ENCODE assay signal across 9 mouse cellular contexts in the genomic region with DNA sequence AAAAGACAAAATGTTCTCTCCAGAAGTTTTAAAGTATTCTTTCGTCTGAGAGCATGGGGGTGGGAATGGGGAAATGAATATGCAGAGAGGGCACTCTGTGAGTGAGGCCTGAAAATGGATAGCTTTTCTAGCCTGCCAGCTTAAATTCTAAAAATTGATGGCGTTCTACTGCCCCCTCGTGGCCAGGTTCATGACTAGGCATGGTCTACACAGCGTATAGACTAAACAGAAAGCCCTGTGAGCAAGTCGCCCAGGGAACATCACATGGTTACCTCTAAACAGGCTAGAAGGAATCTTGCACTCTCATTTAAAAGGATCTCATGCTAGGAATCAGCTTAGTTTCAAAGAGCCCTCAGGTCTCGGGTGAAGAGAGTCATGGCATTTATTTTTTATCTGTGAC. TPM values are rescaled to one million over a fixed set of nuclear protein-coding genes. Genes with fewer than 3 reads are reported as not detected.
DNase-seq lines count a peak whose midpoint lies in the region; TF ChIP-seq lines count a peak whose summit lies in the region.
"Had no signal": no experiment of that assay in that cellular context is flagged by ENCODE, and none has a peak within 500 bp of the region (broad histone marks: within the 10 kb centered on the region; RNA-seq: fewer than 3 reads in every experiment).

No protein-coding gene starts in this region.

- no peak overlapping the region for H3K4me3 ChIP-seq in ES-Bruce4 (ENCODE audit: low read depth, low read length)
- no peak overlapping the region for H3K4me3 ChIP-seq in forebrain, embryonic 10.5 days
- no peak overlapping the region for H3K4me3 ChIP-seq in hindbrain, embryonic 10.5 days
- no peak overlapping the region for H3K4me3 ChIP-seq in layer of hippocampus, adult 2 months
- H3K4me3 ChIP-seq in lung, adult 2 months (replicated peaks; ENCODE audit: extremely low read depth, low read depth, low read length), result no peak overlapping the region
- H3K4me3 ChIP-seq: heart, embryonic 13.5 days had no signal

- no peak overlapping the region for H3K9ac ChIP-seq in ES-Bruce4 (ENCODE audit: low read depth, poor library complexity, severe bottlenecking)
- H3K9ac ChIP-seq: heart, embryonic 13.5 days had no signal

- no peaks in the 10 kb centered on the region for H3K36me3 ChIP-seq in ES-Bruce4 (ENCODE audit: control insufficient read depth, insufficient read depth, low read length, poor library complexity, severe bottlenecking)
- H3K36me3 ChIP-seq in forebrain, embryonic 10.5 days (replicated peaks), result no peaks in the 10 kb centered on the region
- H3K36me3 ChIP-seq in hindbrain, embryonic 10.5 days, result 0 out of 2 replicates have a peak, but pooled peaks cover 5% of the 10 kb centered on the region
- H3K36me3 ChIP-seq: heart, embryonic 13.5 days had no signal

- no peak for TF ChIP-seq POLR2A in ES-Bruce4 (IDR thresholded peaks at IDR 0.05; ENCODE audit: insufficient read depth, low read length)
- TF ChIP-seq POLR2A in lung, adult 2 months (IDR thresholded peaks at IDR 0.05; ENCODE audit: borderline replicate concordance, extremely low read depth, low read depth, low read length), result no peak

- H3K27ac ChIP-seq in ES-Bruce4 (ENCODE audit: insufficient read depth, low read length), result no peak overlapping the region
- no peak overlapping the region for H3K27ac ChIP-seq in forebrain, embryonic 10.5 days
- H3K27ac ChIP-seq in hindbrain, embryonic 10.5 days, result no peak overlapping the region
- H3K27ac ChIP-seq in layer of hippocampus, adult 2 months, result no peak overlapping the region
- H3K27ac ChIP-seq: heart, embryonic 13.5 days had no signal

- 10% methylated on average over 6 of the region's 6 CpGs for WGBS in forebrain, embryonic 10.5 days
- WGBS in hindbrain, embryonic 10.5 days, result 11% methylated on average over 6 of the region's 6 CpGs
- WGBS in lung, adult 2 months, result 8% methylated on average over 6 of the region's 6 CpGs

- H3K4me1 ChIP-seq in ES-Bruce4 (ENCODE audit: control insufficient read depth, insufficient read depth, low read length), result no peaks in the 10 kb centered on the region
- H3K4me1 ChIP-seq in forebrain, embryonic 10.5 days, result peaks cover 17% of the 10 kb centered on the region
- H3K4me1 ChIP-seq in hindbrain, embryonic 10.5 days (replicated peaks), result peaks cover 19% of the 10 kb centered on the region
- H3K4me1 ChIP-seq in lung, adult 2 months (ENCODE audit: control insufficient read depth, insufficient read depth, low read length), result no peaks in the 10 kb centered on the region

- H3K9me3 ChIP-seq in ES-Bruce4 (replicated peaks; ENCODE audit: control insufficient read depth, insufficient read depth, low read length, poor library complexity, severe bottlenecking), result no peaks in the 10 kb centered on the region
- H3K9me3 ChIP-seq in forebrain, embryonic 10.5 days, result no peaks in the 10 kb centered on the region
- H3K9me3 ChIP-seq in hindbrain, embryonic 10.5 days, result no peaks in the 10 kb centered on the region
- H3K9me3 ChIP-seq: heart, embryonic 13.5 days had no signal

- DNase-seq in c-Kit-negative CD71-positive TER-119-positive erythroid progenitor cells, embryonic 14.5 days (ENCODE audit: low read depth, low spot score), result peak; percentile 27
- peak; percentile 83 for DNase-seq in forebrain, embryonic 10.5 days (ENCODE audit: extremely low spot score, low spot score)
- peak; percentile 85 for DNase-seq in hindbrain, embryonic 10.5 days (ENCODE audit: low spot score)
- DNase-seq in layer of hippocampus, adult 2 months (ENCODE audit: low spot score in 2 of 2), result peak; percentile 75 to 89
- DNase-seq in lung, adult 2 months, result peak; percentile 69
- peak; percentile 71 for DNase-seq in ovary, postnatal 10 days (ENCODE audit: low spot score)
- peak; percentile 41 to 83 for DNase-seq in thymus, postnatal 10 days (ENCODE audit: low spot score in 2 of 2)

- peak; percentile 54 for TF ChIP-seq CTCF in ES-Bruce4 (IDR thresholded peaks at IDR 0.05; ENCODE audit: low read depth, low read length)
- peak; percentile 90 for TF ChIP-seq CTCF in layer of hippocampus, adult 2 months (conservative IDR thresholded peaks at IDR 0.05)
- peak; percentile 64 for TF ChIP-seq CTCF in lung, adult 2 months (IDR thresholded peaks at IDR 0.05; ENCODE audit: insufficient read depth, low read length)

- no peaks in the 10 kb centered on the region for H3K27me3 ChIP-seq in ES-Bruce4 (ENCODE audit: control insufficient read depth, insufficient read depth, low read length, poor library complexity, severe bottlenecking)
- no peaks in the 10 kb centered on the region for H3K27me3 ChIP-seq in forebrain, embryonic 10.5 days (ENCODE audit: poor library complexity, severe bottlenecking)
- H3K27me3 ChIP-seq in hindbrain, embryonic 10.5 days (ENCODE audit: insufficient read depth, poor library complexity, severe bottlenecking), result peaks cover 7% of the 10 kb centered on the region; the same call in 1 of the 2 replicates
- H3K27me3 ChIP-seq: heart, embryonic 13.5 days had no signal

- TF ChIP-seq EP300 in ES-Bruce4 (IDR thresholded peaks at IDR 0.05; ENCODE audit: insufficient read depth, low read depth, low read length), result no peak

RNA-seq across cellular contexts. Expression of a gene that starts 16.8 kb away (rescaled TPM):
- 2.2 and 2.4 TPM in 2 replicates for polyA plus RNA-seq in ES-Bruce4 (2011; ENCODE audit: insufficient read depth, insufficient read length, low read depth, missing spikeins)
- polyA plus RNA-seq in forebrain, embryonic 10.5 days (2016; fragmentation: Nextera tagmentation; extraction: Ambion mirVana), result 7.8 and 7.9 TPM in 2 replicates
- 7.3 and 8.1 TPM in 2 replicates for polyA plus RNA-seq in hindbrain, embryonic 10.5 days (2016; fragmentation: Nextera tagmentation; extraction: Ambion mirVana)
- total RNA-seq in layer of hippocampus, adult 2 months (2021), result 10 to 100 TPM; 13.9 to 14.9 TPM
- 0.02 and 0.03 TPM in 2 replicates for polyA plus RNA-seq in lung, adult 2 months (2012; rRNA removed)

RNA-seq across cellular contexts. Expression of a gene that starts 16.9 kb away (rescaled TPM):
- 16.3 and 20.3 TPM in 2 replicates for polyA plus RNA-seq in ES-Bruce4 (2011; ENCODE audit: insufficient read depth, insufficient read length, low read depth, missing spikeins)
- 20.4 and 22.9 TPM in 2 replicates for polyA plus RNA-seq in forebrain, embryonic 10.5 days (2016; fragmentation: Nextera tagmentation; extraction: Ambion mirVana)
- polyA plus RNA-seq in hindbrain, embryonic 10.5 days (2016; fragmentation: Nextera tagmentation; extraction: Ambion mirVana), result 15.8 and 17.8 TPM in 2 replicates
- total RNA-seq in layer of hippocampus, adult 2 months (2021), result 10 to 100 TPM; 13.0 to 14.2 TPM
- 1.1 and 2.2 TPM in 2 replicates for polyA plus RNA-seq in lung, adult 2 months (2012; rRNA removed)

RNA-seq across cellular contexts. Expression of a gene that starts 23.4 kb away (rescaled TPM):
- not detected in 2 replicates for polyA plus RNA-seq in ES-Bruce4 (2011; ENCODE audit: insufficient read depth, insufficient read length, low read depth, missing spikeins)
- polyA plus RNA-seq in forebrain, embryonic 10.5 days (2016; fragmentation: Nextera tagmentation; extraction: Ambion mirVana), result not detected in 2 replicates
- polyA plus RNA-seq in hindbrain, embryonic 10.5 days (2016; fragmentation: Nextera tagmentation; extraction: Ambion mirVana), result not detected in 2 replicates
- total RNA-seq in layer of hippocampus, adult 2 months (2021), result not detected
- polyA plus RNA-seq in lung, adult 2 months (2012; rRNA removed), result not detected in 2 replicates
- polyA plus RNA-seq: heart, embryonic 13.5 days had no signal

RNA-seq across cellular contexts. Expression of a gene that starts 28.6 kb away (rescaled TPM):
- polyA plus RNA-seq in ES-Bruce4 (2011; ENCODE audit: insufficient read depth, insufficient read length, low read depth, missing spikeins), result 1.7 TPM in 2 replicates
- 2.0 and 2.5 TPM in 2 replicates for polyA plus RNA-seq in forebrain, embryonic 10.5 days (2016; fragmentation: Nextera tagmentation; extraction: Ambion mirVana)
- 1.5 and 1.7 TPM in 2 replicates for polyA plus RNA-seq in hindbrain, embryonic 10.5 days (2016; fragmentation: Nextera tagmentation; extraction: Ambion mirVana)
- under 1 TPM; 0.74 to 0.79 TPM for total RNA-seq in layer of hippocampus, adult 2 months (2021)
- polyA plus RNA-seq in lung, adult 2 months (2012; rRNA removed), result not detected in 2 replicates

RNA-seq across cellular contexts. Expression of a gene that starts 28.7 kb away (rescaled TPM):
- 26.1 and 29.5 TPM in 2 replicates for polyA plus RNA-seq in ES-Bruce4 (2011; ENCODE audit: insufficient read depth, insufficient read length, low read depth, missing spikeins)
- 28.0 and 28.6 TPM in 2 replicates for polyA plus RNA-seq in forebrain, embryonic 10.5 days (2016; fragmentation: Nextera tagmentation; extraction: Ambion mirVana)
- polyA plus RNA-seq in hindbrain, embryonic 10.5 days (2016; fragmentation: Nextera tagmentation; extraction: Ambion mirVana), result 24.2 and 26.8 TPM in 2 replicates
- total RNA-seq in layer of hippocampus, adult 2 months (2021), result 10 to 100 TPM; 13.0 to 15.8 TPM
- 0.75 and 0.89 TPM in 2 replicates for polyA plus RNA-seq in lung, adult 2 months (2012; rRNA removed)

Comparison
In these comparisons a context has a peak if more than half of its experiments do, and no peak if none do; other contexts are left out.
1. DNase-seq: peak in every context shown above with its lines; median percentile 85 in hindbrain, embryonic 10.5 days; 83 in forebrain, embryonic 10.5 days; 82 in layer of hippocampus, adult 2 months; 71 in ovary, postnatal 10 days; 69 in lung, adult 2 months; 62 in thymus, postnatal 10 days; 27 in c-Kit-negative CD71-positive TER-119-positive erythroid progenitor cells, embryonic 14.5 days.